Mouse (Mus musculus): ENCODE results near the gene Foxb1.

The Foxb1 gene

GRCm38 (mm10) chr9:69760371-69761301 is at the start of gene Foxb1:
TSS of gene Foxb1 (minus strand) at chr9:69760940.
- in situ Hi-C loops (cut with MboI, MseI): no loop called here

GRCm38 (mm10) chr9:69790562-69790961 is 29.8 kb upstream of the Foxb1 start:
- in situ Hi-C loops (cut with MboI, MseI): no loop called here

GRCm38 (mm10) chr9:69779996-69780395 is 19.3 kb upstream of the Foxb1 start:
- in situ Hi-C loops (cut with MboI, MseI): loop anchor here (5.0 kb wide), 2 partner anchors 87 to 197 kb away; no protein-coding TSS in a partner anchor

- in situ Hi-C loops (cut with MboI, MseI): no loop called here
These were observed 9.3 kb upstream of the Foxb1 start for GRCm38 (mm10) chr9:69769949-69770585.

- in situ Hi-C loops (cut with MboI, MseI): no loop called here
These were observed 8.6 kb upstream of the Foxb1 start for GRCm38 (mm10) chr9:69769091-69769948.

GRCm38 (mm10) chr9:69768136-69768875 is 7.6 kb upstream of the Foxb1 start:
- in situ Hi-C loops (cut with MboI, MseI): no loop called here

GRCm38 (mm10) chr9:69767421-69767820 is 6.7 kb upstream of the Foxb1 start:
- in situ Hi-C loops (cut with MboI, MseI): no loop called here

GRCm38 (mm10) chr9:69766936-69767335 is 6.2 kb upstream of the Foxb1 start:
- in situ Hi-C loops (cut with MboI, MseI): no loop called here

- in situ Hi-C loops (cut with MboI, MseI): no loop called here
These were observed 5.6 kb upstream of the Foxb1 start for GRCm38 (mm10) chr9:69766301-69766700.

GRCm38 (mm10) chr9:69765483-69766050 is 4.8 kb upstream of the Foxb1 start:
- in situ Hi-C loops (cut with MboI, MseI): no loop called here

GRCm38 (mm10) chr9:69764586-69765482 is 4.1 kb upstream of the Foxb1 start:
- in situ Hi-C loops (cut with MboI, MseI): no loop called here

GRCm38 (mm10) chr9:69763681-69764585 is 3.2 kb upstream of the Foxb1 start:
- in situ Hi-C loops (cut with MboI, MseI): no loop called here

- in situ Hi-C loops (cut with MboI, MseI): no loop called here
These were observed 2.0 kb upstream of the Foxb1 start for GRCm38 (mm10) chr9:69762703-69763102.

- in situ Hi-C loops (cut with MboI, MseI): no loop called here
These were observed 1.5 kb upstream of the Foxb1 start for GRCm38 (mm10) chr9:69762221-69762620.

GRCm38 (mm10) chr9:69761569-69761968 is 829 bp upstream of the Foxb1 start:
- in situ Hi-C loops (cut with MboI, MseI): no loop called here

- in situ Hi-C loops (cut with MboI, MseI): no loop called here
These were observed 969 bp downstream of the Foxb1 start for GRCm38 (mm10) chr9:69759721-69760221.

GRCm38 (mm10) chr9:69758946-69759615 is 1.7 kb downstream of the Foxb1 start:
- in situ Hi-C loops (cut with MboI, MseI): no loop called here

- in situ Hi-C loops (cut with MboI, MseI): no loop called here
These were observed 2.2 kb downstream of the Foxb1 start for GRCm38 (mm10) chr9:69758506-69758905.
